Mouse (Mus musculus) left cerebral cortex, postnatal 36 days (tissue): ENCODE data around the gene Tmie. TPM values are rescaled to one million over a fixed set of nuclear protein-coding genes. Genes with fewer than 3 reads are reported as not detected.
"Not testable (repeated sequence)": the region's sequence is repeated elsewhere in the genome, so short reads cannot be mapped to it uniquely, and the experiment has no call there.

Experiments
- DNase-seq, 2 experiments: peaks; one replicate each; pipeline ENCODE4 v3.0.0; 2021 to 2022; ENCODE audit warnings: low spot score in 2 of 2, mixed read lengths in 1 of 2
- intact Hi-C: fragments of 180-260 bp; cut with DNase I; formaldehyde crosslinking; loops from one replicate; pipeline ENCODE4 v1.15.1; 2025
- microRNA-seq: library from miRNA; unstranded; fragments of <30 nt; microRNA quantifications from one replicate; pipeline ENCODE4 v1.2.0, GENCODE M21; 2022
- total RNA-seq, 2 experiments: library from RNA; stranded (reverse); gene quantifications; 2 replicates each; pipeline ENCODE4 v1.2.3; 2021

Tmie gene
- total RNA-seq, 2 experiments from 2014 or later = 2.8 to 3.7 TPM

- intact Hi-C loops = no loop called here
- no peak for DNase-seq
Observed at GRCm38 (mm10) chr9:110855903-110856302, 24.0 kb downstream of the Tmie start.

GRCm38 (mm10) chr9:110849162-110849561 lies 30.8 kb downstream of the Tmie start:
- no peak for DNase-seq
- intact Hi-C loops = no loop called here

GRCm38 (mm10) chr9:110844206-110844605 lies 35.7 kb downstream of the Tmie start, which contains the start of gene Prss46:
TSS of gene Prss46 (plus strand) at chr9:110844506.
- no peak for DNase-seq
- intact Hi-C loops = no loop called here

GRCm38 (mm10) chr9:110841438-110841837 lies 38.5 kb downstream of the Tmie start:
- intact Hi-C loops = no loop called here

GRCm38 (mm10) chr9:110840905-110841304 lies 39.0 kb downstream of the Tmie start:
- intact Hi-C loops = no loop called here
- DNase-seq = no peak

More at GRCm38 (mm10) chr9:110841438-110841837, 38.5 kb downstream of the Tmie start:
- DNase-seq = no peak

- intact Hi-C loops = no loop called here
- peak in 1 of 2 experiments; percentile 8 for DNase-seq
Observed at GRCm38 (mm10) chr9:110836112-110836511, 43.8 kb downstream of the Tmie start.

- intact Hi-C loops = no loop called here
- no peak for DNase-seq
Observed at GRCm38 (mm10) chr9:110834961-110835360, 45.0 kb downstream of the Tmie start.

- no peak for DNase-seq
- intact Hi-C loops = no loop called here
Observed at GRCm38 (mm10) chr9:110834411-110834810, 45.5 kb downstream of the Tmie start, which contains the start of gene Prss45. TSS of gene Prss45 (plus strand) at chr9:110834588.

GRCm38 (mm10) chr9:110833021-110833420 lies 46.9 kb downstream of the Tmie start:
- intact Hi-C loops = no loop called here

GRCm38 (mm10) chr9:110826390-110826789 lies 53.5 kb downstream of the Tmie start, which contains the start of gene Prss43:
TSS of gene Prss43 (plus strand) at chr9:110826690.
- intact Hi-C loops = no loop called here
- no peak for DNase-seq

More at GRCm38 (mm10) chr9:110833021-110833420, 46.9 kb downstream of the Tmie start:
- no peak for DNase-seq

- intact Hi-C loops = no loop called here
Observed at GRCm38 (mm10) chr9:110825832-110826231, 54.1 kb downstream of the Tmie start.

GRCm38 (mm10) chr9:110825426-110825825 lies 54.5 kb downstream of the Tmie start:
- no peak for DNase-seq
- intact Hi-C loops = no loop called here

More at GRCm38 (mm10) chr9:110825832-110826231, 54.1 kb downstream of the Tmie start:
- no peak for DNase-seq

GRCm38 (mm10) chr9:110821436-110821835 lies 58.5 kb downstream of the Tmie start:
- intact Hi-C loops = no loop called here
- DNase-seq = no peak

- intact Hi-C loops, DNase-seq: not testable (repeated sequence)
Observed at GRCm38 (mm10) chr9:110820546-110820945, 59.4 kb downstream of the Tmie start.

Small RNA genes lying within 50 kb of the gene (microRNA-seq; reads per million reads assigned to microRNA genes)
- gene Gm24269 = not detected

Other genes starting within 250 kb of the Tmie start
- 10 to 100 TPM in 1 of 2 experiments, 1 to 10 TPM in 1; 7.8 to 13.5 TPM for gene Nbeal2, start 226.0 kb downstream of the Tmie start, total RNA-seq
- gene Ccdc12, start 223.6 kb downstream of the Tmie start, total RNA-seq = 10 to 100 TPM; 56.1 to 60.8 TPM
- gene Myl3, start 138.3 kb downstream of the Tmie start, total RNA-seq = under 1 TPM in 1 of 2 experiments, not detected in 1; 0.59 TPM
- gene Pth1r, start 133.0 kb downstream of the Tmie start, total RNA-seq = 1 to 10 TPM; 4.6 to 7.1 TPM
- not detected for gene Prss42, start 81.9 kb downstream of the Tmie start, total RNA-seq
- gene Prss44, start 66.1 kb downstream of the Tmie start, total RNA-seq = not detected
- under 1 TPM in 1 of 2 experiments, not detected in 1; 0.12 TPM for gene Prss43, start 53.4 kb downstream of the Tmie start, total RNA-seq
- under 1 TPM; 0.52 to 0.66 TPM for gene Prss45, start 45.5 kb downstream of the Tmie start, total RNA-seq
- not detected for gene Prss46, start 35.6 kb downstream of the Tmie start, total RNA-seq
- under 1 TPM; 0.48 to 0.72 TPM for gene Prss50, start 22.1 kb downstream of the Tmie start, total RNA-seq
- gene Als2cl, start 243 bp downstream of the Tmie start, total RNA-seq = 10 to 100 TPM in 1 of 2 experiments, 1 to 10 TPM in 1; 6.9 to 13.7 TPM
- not detected for gene Fam240a, start 36.7 kb upstream of the Tmie start, total RNA-seq
- under 1 TPM; 0.15 to 0.48 TPM for gene Tdgf1, start 66.0 kb upstream of the Tmie start, total RNA-seq
- gene Lrrc2, start 71.4 kb upstream of the Tmie start, total RNA-seq = under 1 TPM; 0.32 to 0.93 TPM
- under 1 TPM in 1 of 2 experiments, not detected in 1; 0.64 TPM for gene Rtp3, start 110.5 kb upstream of the Tmie start, total RNA-seq
- gene Ltf, start 139.2 kb upstream of the Tmie start, total RNA-seq = under 1 TPM in 1 of 2 experiments, not detected in 1; 0.94 TPM
- gene Ccrl2, start 177.4 kb upstream of the Tmie start, total RNA-seq = under 1 TPM; 0.49 to 0.84 TPM
- 10 to 100 TPM; 37.1 to 47.9 TPM for gene Lrrfip2, start 237.5 kb upstream of the Tmie start, total RNA-seq